Mouse (Mus musculus): ENCODE data around the gene Drc3. TPM values are rescaled to one million over a fixed set of nuclear protein-coding genes. Genes with fewer than 3 reads are reported as not detected.
A peak's percentile ranks its signal among the peaks of the same experiment; 100 is the strongest.

Drc3 gene
- polyA plus RNA-seq, 1 experiment from 2014 or later = 0.69 TPM

GRCm38 (mm10) chr11:60323731-60324130 lies 29.4 kb upstream of the Drc3 start:
- Histone ChIP-seq H3K9ac (ENCODE audit: low read length) (no peak overlapping the region), H3K27me3 (ENCODE audit: control insufficient read depth, insufficient read depth, low read length) (no peaks in the 10 kb centered on the region), H3K4me1 (ENCODE audit: control insufficient read depth, insufficient read depth, low read length) (peaks cover 3% of the 10 kb centered on the region; the same call in 1 of the 2 replicates), H3K4me3 (ENCODE audit: low read depth, low read length) (no peak overlapping the region), H3K9me3 (ENCODE audit: control insufficient read depth, low read length) (no peaks in the 10 kb centered on the region), H3K4me2 (ENCODE audit: low read depth) (no peak overlapping the region), H3K27ac (ENCODE audit: low read depth, low read length) (no peak overlapping the region), H3K36me3 (ENCODE audit: control insufficient read depth, insufficient read depth, low read length) (no peaks in the 10 kb centered on the region)
- DNase-seq (ENCODE audit: low spot score) (no peak), ATAC-seq (ENCODE audit: insufficient read depth, low FRiP score, low TSS enrichment) (no peak)

DNA sequence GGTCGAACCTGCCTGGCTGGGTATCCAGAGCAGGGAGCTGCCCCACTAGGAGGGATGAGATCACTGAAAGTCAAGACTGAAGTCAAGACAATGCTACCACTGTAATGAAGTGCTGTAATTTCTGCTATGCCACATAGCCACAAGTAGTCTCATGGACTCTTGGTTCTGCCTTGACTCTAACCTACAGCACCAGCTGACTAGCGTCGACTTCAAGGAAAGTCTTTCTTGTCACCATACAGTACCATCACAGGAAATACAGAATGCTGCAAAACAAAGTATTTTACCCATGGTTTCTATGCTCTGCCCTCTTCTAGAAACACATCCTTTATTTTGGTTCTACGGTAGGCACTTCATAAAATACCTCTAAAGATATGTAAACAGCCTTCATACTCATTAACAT lies 22.6 kb upstream of the Drc3 start:
- no peak overlapping the region for H3K4me2 ChIP-seq (ENCODE audit: low read depth)
- 88% methylated on average over 4 of the region's 4 CpGs for WGBS
- DNase-seq (ENCODE audit: low spot score) (no peak), ATAC-seq (ENCODE audit: insufficient read depth, low FRiP score, low TSS enrichment) (no peak)
- no peaks in the 10 kb centered on the region for H3K9me3 ChIP-seq (ENCODE audit: control insufficient read depth, low read length)
- no peaks in the 10 kb centered on the region for H3K27me3 ChIP-seq (ENCODE audit: control insufficient read depth, insufficient read depth, low read length)
- no peaks in the 10 kb centered on the region for H3K36me3 ChIP-seq (ENCODE audit: control insufficient read depth, insufficient read depth, low read length)
- no peak overlapping the region for H3K4me3 ChIP-seq (ENCODE audit: low read depth, low read length)
- no peaks in the 10 kb centered on the region for H3K4me1 ChIP-seq (ENCODE audit: control insufficient read depth, insufficient read depth, low read length)
- no peak overlapping the region for H3K27ac ChIP-seq (ENCODE audit: low read depth, low read length)
- H3K9ac ChIP-seq (ENCODE audit: low read length) = no peak overlapping the region

DNA sequence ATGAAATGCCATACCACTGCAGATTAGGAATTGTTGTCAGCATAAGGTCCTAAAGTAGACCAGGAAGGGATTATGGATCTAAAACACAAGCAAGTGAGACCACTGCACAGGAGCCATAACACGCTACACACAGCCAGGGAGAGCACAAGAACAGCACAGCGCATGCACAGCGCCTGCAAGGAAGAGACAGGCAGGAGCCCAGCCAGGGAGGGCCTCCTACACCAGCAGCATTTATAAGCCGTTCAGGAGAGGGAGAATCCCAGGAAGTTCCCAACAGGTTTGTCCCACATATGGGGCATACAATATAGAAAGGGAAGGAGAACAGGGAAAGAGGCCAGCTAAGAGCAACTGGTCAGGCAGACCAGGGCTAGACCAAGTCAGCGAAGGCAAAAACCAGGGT lies 19.7 kb upstream of the Drc3 start:
- Histone ChIP-seq H3K4me1 (ENCODE audit: control insufficient read depth, insufficient read depth, low read length) (no peaks in the 10 kb centered on the region), H3K4me2 (ENCODE audit: low read depth) (no peak overlapping the region), H3K27me3 (ENCODE audit: control insufficient read depth, insufficient read depth, low read length) (no peaks in the 10 kb centered on the region), H3K9ac (ENCODE audit: low read length) (no peak overlapping the region), H3K36me3 (ENCODE audit: control insufficient read depth, insufficient read depth, low read length) (no peaks in the 10 kb centered on the region), H3K4me3 (ENCODE audit: low read depth, low read length) (no peak overlapping the region), H3K9me3 (ENCODE audit: control insufficient read depth, low read length) (no peaks in the 10 kb centered on the region), H3K27ac (ENCODE audit: low read depth, low read length) (no peak overlapping the region)
- ATAC-seq (ENCODE audit: insufficient read depth, low FRiP score, low TSS enrichment) = no peak
- WGBS = 85% methylated on average over 5 of the region's 5 CpGs
- DNase-seq (ENCODE audit: low spot score) = no peak

DNA sequence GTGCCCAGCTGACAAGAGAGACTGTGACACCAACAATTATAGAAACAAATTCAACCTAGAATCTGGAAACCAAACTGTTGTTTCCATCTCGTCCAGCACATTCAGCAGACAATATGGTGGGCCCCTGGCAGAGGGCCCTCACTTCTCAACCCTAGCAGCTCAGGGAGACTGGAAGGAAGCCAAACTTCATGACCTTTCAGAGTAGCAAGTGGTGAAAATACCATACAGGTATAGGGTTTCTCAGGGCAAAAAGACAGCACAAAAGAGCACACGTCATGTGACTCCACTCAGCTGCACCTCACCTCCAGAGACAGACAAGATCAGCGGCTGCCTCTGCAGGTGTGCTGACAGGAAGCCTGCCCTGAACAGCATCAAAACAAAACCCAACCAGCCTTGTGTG lies 19.0 kb upstream of the Drc3 start:
- Histone ChIP-seq H3K36me3 (ENCODE audit: control insufficient read depth, insufficient read depth, low read length) (no peaks in the 10 kb centered on the region), H3K4me2 (ENCODE audit: low read depth) (no peak overlapping the region), H3K4me1 (ENCODE audit: control insufficient read depth, insufficient read depth, low read length) (no peaks in the 10 kb centered on the region), H3K27ac (ENCODE audit: low read depth, low read length) (no peak overlapping the region), H3K27me3 (ENCODE audit: control insufficient read depth, insufficient read depth, low read length) (no peaks in the 10 kb centered on the region), H3K9ac (ENCODE audit: low read length) (no peak overlapping the region), H3K4me3 (ENCODE audit: low read depth, low read length) (no peak overlapping the region), H3K9me3 (ENCODE audit: control insufficient read depth, low read length) (no peaks in the 10 kb centered on the region)
- no peak for DNase-seq (ENCODE audit: low spot score)
- WGBS = 77% methylated on average over 3 of the region's 3 CpGs
- no peak for ATAC-seq (ENCODE audit: insufficient read depth, low FRiP score, low TSS enrichment)

GRCm38 (mm10) chr11:60335771-60336170 lies 17.4 kb upstream of the Drc3 start:
- Histone ChIP-seq H3K9ac (ENCODE audit: low read length) (no peak overlapping the region), H3K4me1 (ENCODE audit: control insufficient read depth, insufficient read depth, low read length) (no peaks in the 10 kb centered on the region), H3K36me3 (ENCODE audit: control insufficient read depth, insufficient read depth, low read length) (no peaks in the 10 kb centered on the region), H3K4me3 (ENCODE audit: low read depth, low read length) (no peak overlapping the region), H3K9me3 (ENCODE audit: control insufficient read depth, low read length) (no peaks in the 10 kb centered on the region), H3K27ac (ENCODE audit: low read depth, low read length) (no peak overlapping the region), H3K4me2 (ENCODE audit: low read depth) (no peak overlapping the region), H3K27me3 (ENCODE audit: control insufficient read depth, insufficient read depth, low read length) (no peaks in the 10 kb centered on the region)
- no peak for DNase-seq (ENCODE audit: low spot score)
- ATAC-seq (ENCODE audit: insufficient read depth, low FRiP score, low TSS enrichment) = no peak
- 90% methylated on average over 2 of the region's 2 CpGs for WGBS

DNA sequence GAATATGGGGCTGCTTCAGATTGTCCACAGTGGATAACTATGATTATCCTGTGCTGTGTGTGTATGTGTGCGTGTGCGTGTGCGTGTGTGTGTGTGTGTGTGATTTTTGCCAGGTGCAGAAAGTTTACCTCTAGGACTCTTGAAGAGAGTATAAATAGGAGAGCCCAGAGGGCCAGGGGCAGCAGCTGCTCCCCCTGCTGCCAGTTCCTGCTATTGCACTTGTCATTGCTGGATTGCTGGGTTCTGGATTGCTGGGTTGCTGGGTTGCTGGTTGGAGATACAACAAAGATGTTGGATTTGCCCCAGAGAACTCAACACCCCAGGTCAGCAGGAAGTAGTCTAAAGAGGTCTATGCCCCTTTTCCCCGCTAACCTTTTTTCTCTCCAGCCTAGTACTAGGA lies 14.8 kb upstream of the Drc3 start:
- Histone ChIP-seq H3K27ac (ENCODE audit: low read depth, low read length) (no peak overlapping the region), H3K36me3 (ENCODE audit: control insufficient read depth, insufficient read depth, low read length) (no peaks in the 10 kb centered on the region), H3K4me3 (ENCODE audit: low read depth, low read length) (no peak overlapping the region), H3K9me3 (ENCODE audit: control insufficient read depth, low read length) (no peaks in the 10 kb centered on the region), H3K9ac (ENCODE audit: low read length) (no peak overlapping the region), H3K4me1 (ENCODE audit: control insufficient read depth, insufficient read depth, low read length) (no peaks in the 10 kb centered on the region), H3K27me3 (ENCODE audit: control insufficient read depth, insufficient read depth, low read length) (no peaks in the 10 kb centered on the region), H3K4me2 (ENCODE audit: low read depth) (no peak overlapping the region)
- DNase-seq (ENCODE audit: low spot score) = peak; percentile 49
- ATAC-seq (ENCODE audit: insufficient read depth, low FRiP score, low TSS enrichment) = no peak
- 69% methylated on average over 4 of the region's 4 CpGs for WGBS

DNA sequence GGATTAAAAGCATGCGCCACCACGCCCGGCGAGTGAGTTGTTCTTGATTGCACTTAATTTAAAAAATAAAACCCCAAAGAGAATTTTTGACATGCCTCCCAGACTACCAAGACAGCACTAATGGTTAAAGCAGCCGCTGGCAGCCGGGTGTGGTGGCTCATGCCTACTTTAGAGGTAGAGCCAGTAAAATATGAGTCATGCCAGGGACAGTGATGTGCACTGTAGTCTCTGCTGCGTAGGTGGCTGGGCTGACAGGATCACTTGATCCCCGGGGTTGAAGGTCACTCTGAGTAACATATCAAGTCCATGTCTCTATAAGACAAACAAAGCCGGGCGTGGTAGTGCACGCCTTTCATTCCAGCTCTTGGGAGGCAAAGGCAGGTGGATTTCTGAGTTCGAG lies 13.8 kb upstream of the Drc3 start:
- H3K27me3 ChIP-seq (ENCODE audit: control insufficient read depth, insufficient read depth, low read length) = no peaks in the 10 kb centered on the region
- H3K4me3 ChIP-seq (ENCODE audit: low read depth, low read length) = no peak overlapping the region
- ATAC-seq (ENCODE audit: insufficient read depth, low FRiP score, low TSS enrichment) (no peak), DNase-seq (ENCODE audit: low spot score) (no peak)
- no peak overlapping the region for H3K9ac ChIP-seq (ENCODE audit: low read length)
- no peaks in the 10 kb centered on the region for H3K4me1 ChIP-seq (ENCODE audit: control insufficient read depth, insufficient read depth, low read length)
- H3K36me3 ChIP-seq (ENCODE audit: control insufficient read depth, insufficient read depth, low read length) = no peaks in the 10 kb centered on the region
- 91% methylated on average over 12 of the region's 12 CpGs for WGBS
- no peak overlapping the region for H3K27ac ChIP-seq (ENCODE audit: low read depth, low read length)
- H3K4me2 ChIP-seq (ENCODE audit: low read depth) = no peak overlapping the region
- no peaks in the 10 kb centered on the region for H3K9me3 ChIP-seq (ENCODE audit: control insufficient read depth, low read length)

- Histone ChIP-seq H3K9me3 (ENCODE audit: control insufficient read depth, low read length) (no peaks in the 10 kb centered on the region), H3K27ac (ENCODE audit: low read depth, low read length) (no peak overlapping the region), H3K4me3 (ENCODE audit: low read depth, low read length) (no peak overlapping the region), H3K9ac (ENCODE audit: low read length) (no peak overlapping the region), H3K27me3 (ENCODE audit: control insufficient read depth, insufficient read depth, low read length) (no peaks in the 10 kb centered on the region), H3K4me1 (ENCODE audit: control insufficient read depth, insufficient read depth, low read length) (no peaks in the 10 kb centered on the region), H3K4me2 (ENCODE audit: low read depth) (no peak overlapping the region), H3K36me3 (ENCODE audit: control insufficient read depth, insufficient read depth, low read length) (no peaks in the 10 kb centered on the region)
- DNase-seq (ENCODE audit: low spot score) (no peak), ATAC-seq (ENCODE audit: insufficient read depth, low FRiP score, low TSS enrichment) (no peak)
- WGBS = 86% methylated on average over 4 of the region's 4 CpGs
Observed at GRCm38 (mm10) chr11:60345868-60346267, 7.3 kb upstream of the Drc3 start.

DNA sequence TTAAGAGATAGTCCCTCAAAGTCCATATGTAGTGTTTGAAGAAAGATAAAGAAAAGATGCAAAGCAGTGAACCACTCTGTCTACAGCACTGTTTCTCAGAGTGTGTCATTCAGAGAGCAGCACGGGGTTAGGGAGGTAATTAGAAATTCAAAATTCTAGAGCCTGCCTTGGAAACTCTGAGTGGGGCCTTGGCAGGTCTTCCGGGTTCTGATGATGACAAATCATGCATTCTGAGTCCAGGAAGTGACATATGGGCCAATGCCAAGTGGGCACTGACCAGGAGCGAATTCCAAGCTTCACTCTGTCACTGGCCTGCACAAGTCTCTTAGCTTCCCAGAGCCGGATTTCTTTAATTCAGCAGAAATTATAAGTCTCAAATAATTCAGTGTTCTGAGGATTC lies 6.6 kb upstream of the Drc3 start:
- DNase-seq (ENCODE audit: low spot score) = no peak

More for the DNA sequence above, 6.6 kb upstream of the Drc3 start:
- Histone ChIP-seq H3K4me1 (ENCODE audit: control insufficient read depth, insufficient read depth, low read length) (peaks cover under 1% of the 10 kb centered on the region; the same call in 1 of the 2 replicates), H3K36me3 (ENCODE audit: control insufficient read depth, insufficient read depth, low read length) (no peaks in the 10 kb centered on the region), H3K27me3 (ENCODE audit: control insufficient read depth, insufficient read depth, low read length) (no peaks in the 10 kb centered on the region), H3K4me3 (ENCODE audit: low read depth, low read length) (no peak overlapping the region), H3K4me2 (ENCODE audit: low read depth) (no peak overlapping the region), H3K9ac (ENCODE audit: low read length) (no peak overlapping the region), H3K9me3 (ENCODE audit: control insufficient read depth, low read length) (no peaks in the 10 kb centered on the region), H3K27ac (ENCODE audit: low read depth, low read length) (no peak overlapping the region)
- 80% methylated on average over 4 of the region's 4 CpGs for WGBS
- ATAC-seq (ENCODE audit: insufficient read depth, low FRiP score, low TSS enrichment) = no peak

Measured in neural tube, embryonic 11.5 days (tissue).